Mouse (Mus musculus) stomach, postnatal 0 days (tissue): ENCODE measurements around the gene Galnt3.

ENCODE experiments used
- CTCF ChIP-seq: IDR thresholded peaks from 2 replicates; pipeline ENCODE4 v1.5.1; 2016; ENCODE audit warnings: antibody characterized with exemption, low read depth, mild to moderate bottlenecking, moderate library complexity
- EP300 ChIP-seq: optimal IDR thresholded peaks from 2 replicates; pipeline ENCODE3; 2016; ENCODE audit warnings: antibody characterized with exemption

DNA sequence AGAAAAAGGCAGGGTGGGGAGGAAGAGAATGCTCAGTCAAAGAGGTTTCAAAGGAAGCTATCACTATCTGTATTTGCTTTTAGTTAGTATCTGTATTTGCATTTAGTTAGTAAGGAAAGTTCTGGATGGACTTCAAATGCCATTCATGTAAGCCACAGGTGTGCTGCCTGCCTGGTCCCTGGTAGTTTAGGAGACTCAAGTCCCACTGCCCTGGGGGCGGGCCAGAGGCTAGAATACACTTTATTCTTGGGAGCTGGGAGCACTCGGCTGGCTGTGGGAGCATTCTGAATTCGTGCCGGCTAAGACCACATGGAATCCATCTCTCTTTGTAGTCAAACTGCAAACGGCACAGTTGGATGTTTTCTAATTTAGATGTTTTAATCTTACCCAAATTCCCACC lies 33.5 kb downstream of the Galnt3 start:
- TF ChIP-seq EP300 (no peak), CTCF (no peak)
